Mouse (Mus musculus) fibroblast of lung, adult 2 months (primary cell): Measurements from ENCODE around the gene Adat3.
"Not testable (repeated sequence)": the region's sequence is repeated elsewhere in the genome, so short reads cannot be mapped to it uniquely, and the experiment has no call there.

ENCODE experiments used
- DNase-seq: peaks from one replicate; pipeline ENCODE4 v3.0.0-alpha.2; 2011; ENCODE audit warnings: low read depth

Adat3 gene

GRCm38 (mm10) chr10:80578131-80578750, 24.4 kb upstream of the Adat3 start:
- DNase-seq = peak; percentile 64

DNA sequence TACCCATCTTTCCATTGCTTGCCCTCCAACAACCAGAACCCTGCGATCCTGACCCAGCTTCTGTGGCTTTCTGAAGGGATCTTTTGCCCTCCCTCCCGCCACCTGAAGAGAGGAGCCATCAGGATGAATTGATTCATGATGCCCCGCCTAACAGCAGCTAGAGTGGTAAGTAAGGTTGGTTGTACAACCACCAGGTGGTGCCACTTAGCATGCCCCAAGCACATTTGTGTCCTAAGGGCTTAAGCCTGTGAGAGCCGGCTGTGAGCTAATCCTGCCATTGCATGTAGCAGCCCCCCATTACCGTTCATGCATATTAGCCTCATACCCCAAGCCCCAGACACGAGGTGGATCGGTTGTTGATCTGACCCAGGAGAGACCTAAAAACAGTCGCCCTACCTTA, 23.8 kb upstream of the Adat3 start:
- peak; percentile 59 for DNase-seq

DNA sequence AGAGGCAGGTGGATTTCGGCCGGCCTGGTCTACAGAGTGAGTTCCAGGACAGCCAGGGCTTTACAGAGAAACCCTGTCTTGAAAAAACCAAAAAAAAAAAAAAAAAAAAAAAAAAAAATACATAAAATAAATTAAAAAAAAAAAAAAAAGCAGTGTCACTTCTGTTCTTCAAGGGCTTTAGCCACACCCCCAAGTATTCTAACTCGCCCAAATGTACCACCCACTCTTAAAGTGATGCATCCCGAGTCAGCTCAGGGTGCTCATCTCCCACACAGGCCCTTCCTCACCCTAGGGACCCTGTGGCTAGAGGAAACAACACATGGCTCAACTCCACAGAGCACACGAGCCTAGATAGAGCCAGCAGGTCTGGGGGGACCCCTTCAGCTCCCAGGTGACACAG, 19.6 kb upstream of the Adat3 start:
- no peak for DNase-seq

GRCm38 (mm10) chr10:80584045-80584488, 18.6 kb upstream of the Adat3 start:
- no peak for DNase-seq

DNA sequence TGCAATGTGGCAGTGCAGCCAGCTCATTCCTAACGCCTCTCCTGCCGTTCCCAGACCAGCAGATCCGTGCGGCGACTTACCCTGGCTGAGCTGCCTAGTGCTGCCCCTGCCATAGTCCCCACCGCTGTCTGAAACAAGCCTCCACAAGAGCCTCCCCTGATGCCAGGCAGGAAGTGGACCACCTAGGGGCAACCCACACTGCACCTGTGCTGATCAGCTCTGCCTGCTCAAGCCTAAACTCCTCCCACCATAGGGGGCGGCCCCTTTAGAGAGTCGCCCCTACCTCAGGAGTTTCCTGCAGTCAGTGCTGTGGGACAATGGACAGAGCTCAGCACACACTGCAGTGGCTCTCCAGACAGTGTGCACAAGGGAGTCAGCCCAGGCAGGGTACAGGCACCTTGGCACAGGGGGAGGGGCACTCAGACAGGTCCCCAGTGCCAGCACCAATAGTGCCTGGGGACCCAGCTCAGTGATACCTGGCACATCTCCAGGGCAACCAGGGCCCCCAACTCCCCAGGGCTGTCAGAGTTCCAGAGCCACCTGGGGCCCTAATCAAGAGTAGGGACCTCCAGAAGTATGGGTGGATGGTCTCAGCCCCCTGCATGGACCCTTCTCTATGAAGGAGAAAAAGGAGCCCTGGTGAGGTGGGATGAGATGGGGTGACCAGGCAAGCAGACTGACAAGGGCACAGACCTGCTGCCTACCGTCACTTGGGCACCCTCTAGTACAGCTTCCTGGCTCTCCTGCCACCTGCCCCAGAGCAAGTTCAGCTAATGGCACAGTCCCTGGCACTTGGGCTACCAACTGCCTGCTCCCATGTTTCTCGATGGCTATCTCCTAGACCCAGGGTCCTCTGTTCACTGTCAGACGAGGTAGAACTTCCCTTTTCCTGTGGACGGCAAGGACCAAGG, 17.8 kb upstream of the Adat3 start:
- no peak for DNase-seq

DNA sequence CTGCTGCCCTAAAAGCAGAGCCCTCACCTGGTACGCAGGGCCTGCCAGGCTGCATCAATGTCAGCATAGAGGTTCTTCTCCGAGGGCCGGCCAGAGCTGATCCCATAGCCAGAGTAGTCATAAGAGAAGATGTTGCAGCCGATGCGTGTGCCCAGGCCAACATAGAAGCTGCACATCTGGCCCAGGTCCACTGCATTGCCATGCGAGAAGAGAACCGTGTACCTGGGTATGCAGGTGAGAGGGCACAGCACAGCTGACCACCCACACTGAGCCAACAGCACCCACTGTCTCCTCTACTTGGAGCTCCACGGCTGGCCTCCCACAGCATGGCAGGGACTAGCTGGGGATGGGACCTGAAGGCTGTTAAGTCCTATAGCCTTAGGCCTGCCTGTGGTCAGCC, 17.1 kb upstream of the Adat3 start:
- no peak for DNase-seq

- DNase-seq = no peak
Observed at GRCm38 (mm10) chr10:80586407-80587304, 16.0 kb upstream of the Adat3 start.

- DNase-seq = no peak
Observed at GRCm38 (mm10) chr10:80587305-80587657, 15.4 kb upstream of the Adat3 start.

DNA sequence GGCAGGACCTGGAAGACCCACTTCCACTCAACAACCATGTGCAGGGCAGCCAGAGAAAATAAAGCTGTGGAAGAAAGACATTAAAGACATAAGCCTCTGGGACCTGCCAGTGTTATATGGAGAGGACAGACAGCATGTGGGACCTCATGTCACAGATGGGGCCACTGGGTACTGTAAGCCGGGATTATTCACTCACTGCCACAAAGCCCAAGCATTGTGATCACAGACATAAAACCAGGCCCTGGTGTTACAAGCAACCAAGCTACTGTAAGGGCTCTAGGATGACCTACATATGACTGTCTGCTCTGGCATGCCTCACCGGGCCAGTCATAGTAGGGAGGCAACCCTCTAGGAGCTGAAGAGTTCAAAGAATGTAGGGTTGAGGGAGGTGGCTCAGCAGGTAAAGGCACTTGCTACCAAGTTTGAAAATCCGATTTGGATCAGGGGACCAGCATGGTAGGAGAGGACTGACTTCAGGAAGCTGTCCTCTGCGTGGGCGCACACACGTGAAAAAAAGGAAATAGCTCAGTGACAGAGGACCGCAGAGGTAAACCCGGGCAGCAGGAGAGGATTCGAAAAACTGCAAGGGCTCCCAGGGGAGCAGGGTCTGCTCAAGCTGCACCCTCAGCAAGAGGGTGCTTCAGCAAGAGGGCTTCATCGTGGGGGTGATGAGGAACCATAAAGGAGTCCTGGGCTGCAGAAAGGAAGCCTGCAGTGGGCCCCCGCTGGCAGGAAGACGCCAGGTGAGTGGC, 13.4 kb upstream of the Adat3 start:
- no peak for DNase-seq

GRCm38 (mm10) chr10:80589879-80590854, 12.5 kb upstream of the Adat3 start, which contains the start of gene Abhd17a:
Gene Abhd17a, minus strand, starts transcription at chr10:80590341.
- peak; percentile 87 for DNase-seq

DNA sequence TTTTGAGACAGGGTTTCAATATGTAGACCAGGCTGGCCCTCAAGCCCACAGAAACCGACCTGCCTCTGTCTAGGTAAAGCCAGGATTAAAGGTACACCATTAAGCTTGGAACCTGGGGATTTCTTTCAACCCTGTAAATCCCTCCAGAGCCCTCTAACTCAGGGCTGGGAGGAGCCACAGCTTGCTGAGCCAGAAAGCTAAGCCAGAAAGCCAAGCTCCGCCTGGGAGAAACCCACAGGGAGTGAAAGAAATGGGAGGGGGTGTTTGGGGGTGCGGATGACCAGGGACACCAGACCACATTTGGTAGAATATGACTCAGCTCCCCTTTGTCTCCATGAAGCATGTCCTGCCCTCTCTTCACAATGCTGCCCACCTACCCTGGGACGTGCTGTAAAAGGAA, 6.4 kb upstream of the Adat3 start:
- no peak for DNase-seq

DNA sequence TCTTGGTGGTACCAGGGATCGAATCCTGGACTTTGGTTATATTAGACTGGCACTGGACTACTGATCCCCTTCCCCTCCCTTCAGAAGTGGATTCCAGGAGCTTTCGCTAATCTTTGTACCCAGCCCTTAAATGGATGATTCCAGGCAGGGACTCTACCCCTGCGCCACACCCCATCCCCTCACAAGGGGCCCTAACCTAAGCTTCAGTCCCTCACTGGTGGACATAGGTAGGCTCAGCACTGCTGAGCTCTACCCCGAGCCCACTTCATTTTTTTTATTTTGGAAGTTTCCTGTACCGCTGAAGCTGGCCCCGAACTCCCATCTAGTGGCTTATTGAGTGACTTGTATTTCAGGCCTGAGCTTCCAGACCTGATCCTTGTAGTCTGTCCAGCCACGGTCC, 684 bp downstream of the Adat3 start:
- no peak for DNase-seq

DNA sequence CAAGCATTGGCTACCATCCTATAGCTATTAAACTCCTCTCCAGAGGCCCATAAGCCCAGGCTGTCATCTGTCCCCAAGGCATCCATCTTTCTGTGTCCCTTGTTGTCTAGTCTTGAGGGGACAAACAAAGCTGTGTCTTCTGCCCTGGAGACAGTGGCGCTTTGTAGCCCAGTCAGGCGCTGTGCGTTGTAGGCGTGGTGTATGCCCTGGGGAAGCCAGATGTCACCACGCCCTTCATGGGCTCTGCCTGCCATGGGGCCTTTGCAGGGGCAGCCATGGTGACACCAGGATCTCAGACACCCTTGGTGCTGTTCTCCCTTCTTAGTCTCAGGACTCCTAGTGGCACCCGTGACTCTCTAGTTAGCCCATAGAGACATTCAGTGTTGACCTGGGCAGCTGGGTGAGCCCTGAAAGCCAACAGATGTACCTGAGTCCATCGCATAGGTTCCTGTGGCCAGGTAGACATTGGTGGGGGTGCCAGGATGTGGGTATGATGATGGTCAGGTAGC, 1.4 kb downstream of the Adat3 start:
- DNase-seq = no peak

GRCm38 (mm10) chr10:80604988-80605387, 2.3 kb downstream of the Adat3 start:
- DNase-seq = no peak

- DNase-seq = not testable (repeated sequence)
Observed at GRCm38 (mm10) chr10:80605721-80606120, 3.0 kb downstream of the Adat3 start, which contains the start of gene Gm49322. Gene Gm49322, plus strand, starts transcription at chr10:80606021.

DNA sequence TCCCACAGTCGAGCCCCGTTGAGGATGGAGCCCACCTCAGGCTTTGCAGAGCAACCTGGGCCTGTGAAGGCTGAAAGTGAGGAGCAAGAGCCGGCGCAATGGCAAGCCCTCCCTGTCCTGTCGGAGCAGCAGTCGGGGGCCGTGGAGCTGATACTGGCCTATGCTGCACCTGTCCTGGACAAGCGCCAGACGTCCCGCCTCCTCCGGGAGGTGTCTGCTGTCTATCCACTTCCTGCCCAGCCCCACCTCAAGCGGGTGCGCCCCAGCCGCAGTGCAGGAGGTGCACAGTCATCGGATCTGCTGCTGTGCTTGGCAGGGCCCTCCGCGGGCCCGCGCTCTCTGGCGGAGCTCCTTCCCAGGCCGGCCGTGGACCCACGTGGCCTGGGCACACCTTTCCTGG, 3.6 kb downstream of the Adat3 start:
- no peak for DNase-seq

- no peak for DNase-seq
Observed at GRCm38 (mm10) chr10:80606737-80607350, 4.2 kb downstream of the Adat3 start.

GRCm38 (mm10) chr10:80608435-80608834, 5.8 kb downstream of the Adat3 start:
- DNase-seq = no peak

- DNase-seq = no peak
Observed at GRCm38 (mm10) chr10:80609269-80609924, 6.7 kb downstream of the Adat3 start.
